Mouse (Mus musculus) lung, embryonic 16.5 days (tissue): ENCODE data around the gene Gria1. TPM values are rescaled to one million over a fixed set of nuclear protein-coding genes. Genes with fewer than 3 reads are reported as not detected.

Experiments
- ATAC-seq: fragments of 200-750 bp; cut with Nextera tagmentation; 2 replicates; pipeline ENCODE4 v1.8.0; 2017; ENCODE audit warnings: low read depth, mild to moderate bottlenecking, moderate library complexity
- H3K27ac ChIP-seq: fragments of 300-500 bp; sonication (generic); 2 replicates; pipeline ENCODE4 v1.5.1; 2014; ENCODE audit warnings: mild to moderate bottlenecking, control low read depth, low read length
- H3K27me3 ChIP-seq: fragments of 300-500 bp; sonication (generic); 2 replicates; pipeline ENCODE4 v1.6.1; 2014; ENCODE audit warnings: low read depth, low read length, mixed read lengths; ENCODE audit not compliant: control insufficient read depth, insufficient read depth
- H3K36me3 ChIP-seq: fragments of 300-500 bp; sonication (generic); 2 replicates; pipeline ENCODE4 v1.6.1; 2014; ENCODE audit warnings: low read length; ENCODE audit not compliant: control insufficient read depth, insufficient read depth
- H3K4me1 ChIP-seq: fragments of 300-500 bp; sonication (generic); replicated peaks from 2 replicates; pipeline ENCODE4 v1.6.1; 2014; ENCODE audit warnings: low read length, mixed read lengths; ENCODE audit not compliant: control insufficient read depth, insufficient read depth
- H3K4me2 ChIP-seq: fragments of 300-500 bp; sonication (generic); 2 replicates; pipeline ENCODE4 v1.6.1; 2014; ENCODE audit warnings: low read depth, low read length, control low read depth
- H3K4me3 ChIP-seq: fragments of 300-500 bp; sonication (generic); 2 replicates; pipeline ENCODE4 v1.5.1; 2014; ENCODE audit warnings: mild to moderate bottlenecking, low read length, control low read depth
- H3K9ac ChIP-seq: fragments of 300-500 bp; sonication (generic); 2 replicates; pipeline ENCODE4 v1.6.1; 2014; ENCODE audit warnings: low read length, control low read depth
- H3K9me3 ChIP-seq: fragments of 300-500 bp; sonication (generic); 2 replicates; pipeline ENCODE4 v1.6.1; 2016; ENCODE audit warnings: low read length; ENCODE audit not compliant: control insufficient read depth
- WGBS: fragments of 180-500 bp; shearing (Covaris S2); extraction: QIAGEN DNeasy Blood & Tissue Kit; methylation state at CpG from one replicate; pipeline ENCODE4 v1.1.7; 2014; 5-methylcytosine and 5-hydroxymethylcytosine counted together
- polyA plus RNA-seq: library from polyadenylated mRNA; unstranded; fragments of >200 nt; fragmentation: Nextera tagmentation; extraction: Ambion mirVana; gene quantifications from 2 replicates; pipeline ENCODE4 v1.2.1, GENCODE M21; 2015

Gene Gria1
- polyA plus RNA-seq, 1 experiment from 2014 or later, result 0.89 TPM

GRCm38 (mm10) chr11:57143681-57144080 lies 132.5 kb downstream of the Gria1 start:
- Histone ChIP-seq H3K4me3 (no peak overlapping the region), H3K4me1 (no peaks in the 10 kb centered on the region), H3K4me2 (no peak overlapping the region), H3K27me3 (no peaks in the 10 kb centered on the region), H3K36me3 (no peaks in the 10 kb centered on the region), H3K27ac (no peak overlapping the region), H3K9me3 (no peaks in the 10 kb centered on the region), H3K9ac (no peak overlapping the region)
- 74% methylated on average over 5 of the region's 5 CpGs for WGBS
- ATAC-seq, result no peak

GRCm38 (mm10) chr11:57145192-57145591 lies 134.0 kb downstream of the Gria1 start:
- WGBS, result 77% methylated on average over 7 of the region's 7 CpGs

GRCm38 (mm10) chr11:57145704-57146103 lies 134.5 kb downstream of the Gria1 start:
- Histone ChIP-seq H3K4me3 (no peak overlapping the region), H3K27ac (no peak overlapping the region), H3K27me3 (no peaks in the 10 kb centered on the region), H3K36me3 (no peaks in the 10 kb centered on the region), H3K9ac (no peak overlapping the region), H3K4me1 (no peaks in the 10 kb centered on the region), H3K4me2 (no peak overlapping the region), H3K9me3 (no peaks in the 10 kb centered on the region)
- ATAC-seq, result no peak
- 53% methylated on average over 7 of the region's 7 CpGs for WGBS

More at GRCm38 (mm10) chr11:57145192-57145591, 134.0 kb downstream of the Gria1 start:
- H3K27me3 ChIP-seq, result no peaks in the 10 kb centered on the region
- H3K9ac ChIP-seq, result no peak overlapping the region
- H3K36me3 ChIP-seq, result no peaks in the 10 kb centered on the region
- H3K4me1 ChIP-seq, result no peaks in the 10 kb centered on the region
- H3K4me3 ChIP-seq, result no peak overlapping the region
- no peaks in the 10 kb centered on the region for H3K9me3 ChIP-seq
- no peak overlapping the region for H3K27ac ChIP-seq
- ATAC-seq, result no peak
- no peak overlapping the region for H3K4me2 ChIP-seq

- no peaks in the 10 kb centered on the region for H3K36me3 ChIP-seq
- H3K9ac ChIP-seq, result no peak overlapping the region
- no peaks in the 10 kb centered on the region for H3K4me1 ChIP-seq
- H3K4me2 ChIP-seq, result no peak overlapping the region
- no peak overlapping the region for H3K27ac ChIP-seq
- no peak for ATAC-seq
- H3K9me3 ChIP-seq, result no peaks in the 10 kb centered on the region
- H3K27me3 ChIP-seq, result no peaks in the 10 kb centered on the region
- 52% methylated on average over 4 of the region's 4 CpGs for WGBS
- H3K4me3 ChIP-seq, result no peak overlapping the region
Measured at GRCm38 (mm10) chr11:57151674-57152073, 140.5 kb downstream of the Gria1 start.

GRCm38 (mm10) chr11:57154998-57155397 lies 143.8 kb downstream of the Gria1 start:
- Histone ChIP-seq H3K4me3 (no peak overlapping the region), H3K9me3 (no peaks in the 10 kb centered on the region), H3K27me3 (no peaks in the 10 kb centered on the region), H3K27ac (no peak overlapping the region), H3K36me3 (no peaks in the 10 kb centered on the region), H3K9ac (no peak overlapping the region), H3K4me1 (no peaks in the 10 kb centered on the region), H3K4me2 (no peak overlapping the region)
- ATAC-seq, result no peak
- WGBS, result 40% methylated on average over 8 of the region's 8 CpGs

GRCm38 (mm10) chr11:57159412-57159811 lies 148.2 kb downstream of the Gria1 start:
- no peaks in the 10 kb centered on the region for H3K27me3 ChIP-seq
- no peak overlapping the region for H3K27ac ChIP-seq
- no peak overlapping the region for H3K4me2 ChIP-seq
- no peak overlapping the region for H3K4me3 ChIP-seq
- H3K36me3 ChIP-seq, result no peaks in the 10 kb centered on the region
- H3K9me3 ChIP-seq, result no peaks in the 10 kb centered on the region
- H3K9ac ChIP-seq, result no peak overlapping the region
- H3K4me1 ChIP-seq, result no peaks in the 10 kb centered on the region
- ATAC-seq, result no peak
- WGBS, result 51% methylated on average over 3 of the region's 3 CpGs

GRCm38 (mm10) chr11:57160076-57160475 lies 148.9 kb downstream of the Gria1 start:
- no peak overlapping the region for H3K9ac ChIP-seq
- no peaks in the 10 kb centered on the region for H3K9me3 ChIP-seq
- H3K27ac ChIP-seq, result no peak overlapping the region
- no peaks in the 10 kb centered on the region for H3K27me3 ChIP-seq
- no peak overlapping the region for H3K4me2 ChIP-seq
- H3K36me3 ChIP-seq, result no peaks in the 10 kb centered on the region
- ATAC-seq, result no peak
- H3K4me1 ChIP-seq, result no peaks in the 10 kb centered on the region
- 85% methylated on average over 8 of the region's 8 CpGs for WGBS
- no peak overlapping the region for H3K4me3 ChIP-seq

GRCm38 (mm10) chr11:57162931-57163330 lies 151.7 kb downstream of the Gria1 start:
- H3K36me3 ChIP-seq, result no peaks in the 10 kb centered on the region
- WGBS, result 82% methylated on average over 6 of the region's 6 CpGs

GRCm38 (mm10) chr11:57170058-57170457 lies 158.9 kb downstream of the Gria1 start:
- Histone ChIP-seq H3K4me2 (no peak overlapping the region), H3K9me3 (no peaks in the 10 kb centered on the region), H3K4me3 (no peak overlapping the region), H3K36me3 (no peaks in the 10 kb centered on the region), H3K27ac (no peak overlapping the region), H3K9ac (no peak overlapping the region), H3K27me3 (no peaks in the 10 kb centered on the region), H3K4me1 (no peaks in the 10 kb centered on the region)
- ATAC-seq, result no peak
- 69% methylated on average over 6 of the region's 6 CpGs for WGBS

More at GRCm38 (mm10) chr11:57162931-57163330, 151.7 kb downstream of the Gria1 start:
- Histone ChIP-seq H3K9me3 (no peaks in the 10 kb centered on the region), H3K4me3 (no peak overlapping the region), H3K9ac (no peak overlapping the region), H3K4me1 (no peaks in the 10 kb centered on the region), H3K27me3 (no peaks in the 10 kb centered on the region), H3K4me2 (no peak overlapping the region), H3K27ac (no peak overlapping the region)
- no peak for ATAC-seq

GRCm38 (mm10) chr11:57174165-57174564 lies 163.0 kb downstream of the Gria1 start:
- H3K27me3 ChIP-seq, result no peaks in the 10 kb centered on the region
- no peaks in the 10 kb centered on the region for H3K9me3 ChIP-seq
- H3K36me3 ChIP-seq, result no peaks in the 10 kb centered on the region
- no peak for ATAC-seq
- no peak overlapping the region for H3K4me2 ChIP-seq
- H3K9ac ChIP-seq, result no peak overlapping the region
- no peak overlapping the region for H3K27ac ChIP-seq
- no peak overlapping the region for H3K4me3 ChIP-seq
- 45% methylated on average over 5 of the region's 5 CpGs for WGBS
- H3K4me1 ChIP-seq, result no peaks in the 10 kb centered on the region
